Mouse (Mus musculus) neural tube, embryonic 14.5 days (tissue): ENCODE measurements around the gene Smu1. TPM values are rescaled to one million over a fixed set of nuclear protein-coding genes. Genes with fewer than 3 reads are reported as not detected.

Experiments used
- ATAC-seq: fragments of 200-750 bp; cut with Nextera tagmentation; 2 replicates; pipeline ENCODE4 v1.8.0; 2017; ENCODE audit warnings: low read depth, mild to moderate bottlenecking, moderate TSS enrichment, moderate library complexity
- H3K27ac ChIP-seq: fragments of 300-500 bp; sonication (generic); 2 replicates; pipeline ENCODE4 v1.5.1; 2014; ENCODE audit warnings: low read depth, mild to moderate bottlenecking, control low read depth, low read length, moderate library complexity, mixed read lengths
- H3K27me3 ChIP-seq: fragments of 300-500 bp; sonication (generic); 2 replicates; pipeline ENCODE4 v1.6.1; 2014; ENCODE audit warnings: low read length; ENCODE audit not compliant: control insufficient read depth, insufficient read depth
- H3K36me3 ChIP-seq: fragments of 300-500 bp; sonication (generic); 2 replicates; pipeline ENCODE4 v1.6.1; 2014; ENCODE audit warnings: low read length, mixed read lengths; ENCODE audit not compliant: control insufficient read depth, insufficient read depth
- H3K4me1 ChIP-seq: fragments of 300-500 bp; sonication (generic); 2 replicates; pipeline ENCODE4 v1.6.1; 2014; ENCODE audit warnings: low read length; ENCODE audit not compliant: control insufficient read depth, insufficient read depth
- H3K4me2 ChIP-seq: fragments of 300-500 bp; sonication (generic); 2 replicates; pipeline ENCODE4 v1.6.1; 2014; ENCODE audit warnings: mild to moderate bottlenecking, low read depth, low read length, control low read depth
- H3K4me3 ChIP-seq: fragments of 300-500 bp; sonication (generic); 2 replicates; pipeline ENCODE4 v1.5.1; 2014; ENCODE audit warnings: low read depth, low read length, control low read depth, mixed read lengths
- H3K9ac ChIP-seq: fragments of 300-500 bp; sonication (generic); replicated peaks from 2 replicates; pipeline ENCODE4 v1.6.1; 2014; ENCODE audit warnings: low read depth, mild to moderate bottlenecking, control low read depth, low read length, mixed read lengths
- H3K9me3 ChIP-seq: fragments of 300-500 bp; sonication (generic); 2 replicates; pipeline ENCODE4 v1.6.1; 2016; ENCODE audit warnings: low read length; ENCODE audit not compliant: control insufficient read depth
- WGBS: fragments of 180-500 bp; shearing (Covaris S2); extraction: QIAGEN DNeasy Blood & Tissue Kit; methylation state at CpG from one replicate; pipeline ENCODE4 v1.1.7; 2014; 5-methylcytosine and 5-hydroxymethylcytosine counted together
- polyA plus RNA-seq: library from polyadenylated mRNA; unstranded; fragments of >200 nt; fragmentation: Nextera tagmentation; extraction: Ambion mirVana; gene quantifications from 2 replicates; pipeline ENCODE4 v1.2.1, GENCODE M21; 2014

Gene Smu1
- polyA plus RNA-seq, 1 experiment from 2014 or later = 117 TPM

GRCm38 (mm10) chr4:40722687-40723460 lies 34.8 kb downstream of the Smu1 start:
- Histone ChIP-seq H3K36me3 (peaks cover 29% of the 10 kb centered on the region), H3K4me1 (peaks cover 37% of the 10 kb centered on the region), H3K9ac (peak overlapping the region; percentile 97), H3K4me3 (peak overlapping the region; percentile 75), H3K27ac (peak overlapping the region; percentile 99), H3K9me3 (no peaks in the 10 kb centered on the region), H3K27me3 (no peaks in the 10 kb centered on the region), H3K4me2 (peak overlapping the region; percentile 81)
- under 1% methylated on average over 56 of the region's 62 CpGs for WGBS
- peak; percentile 92 for ATAC-seq

- Histone ChIP-seq H3K9me3 (no peaks in the 10 kb centered on the region), H3K36me3 (peaks cover 24% of the 10 kb centered on the region), H3K27ac (peak within 1 kb of the TSS; percentile 99), H3K9ac (peak within 1 kb of the TSS; percentile 97), H3K4me3 (peak within 1 kb of the TSS; percentile 75), H3K4me1 (peaks cover 37% of the 10 kb centered on the region), H3K4me2 (peak within 1 kb of the TSS; percentile 81), H3K27me3 (no peaks in the 10 kb centered on the region)
- ATAC-seq = peak; percentile 93
- under 1% methylated on average over 43 of the region's 54 CpGs for WGBS
Observed at GRCm38 (mm10) chr4:40722011-40722666, 35.6 kb downstream of the Smu1 start, which contains the start of gene Dnaja1. Gene Dnaja1 (plus strand): TSS chr4:40722150.

GRCm38 (mm10) chr4:40720910-40721309 lies 36.8 kb downstream of the Smu1 start:
- H3K4me2 ChIP-seq = no peak overlapping the region; the same call in 1 of the 2 replicates

DNA sequence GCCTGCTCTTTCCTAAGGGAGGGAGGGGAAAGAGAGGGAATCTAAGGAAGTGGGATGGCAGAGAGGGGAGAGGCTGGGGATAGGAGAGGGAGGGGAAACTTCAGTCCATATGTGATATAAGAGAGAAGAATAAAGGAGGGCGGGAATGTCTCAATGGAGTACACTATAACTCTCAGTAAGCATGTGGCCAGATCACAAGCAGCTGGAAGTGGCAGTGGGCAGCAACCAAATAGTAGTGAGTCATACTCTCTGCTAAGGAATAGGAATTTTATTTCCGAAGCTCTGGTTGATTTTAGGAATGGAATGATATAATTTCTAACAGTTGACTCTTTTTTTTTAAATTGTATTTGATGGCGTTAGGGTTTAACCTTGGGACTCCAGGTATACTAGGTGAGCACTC lies 40.6 kb downstream of the Smu1 start:
- WGBS = 94% methylated on average over 3 of the region's 3 CpGs
- Histone ChIP-seq H3K4me2 (no peak overlapping the region), H3K36me3 (no peaks in the 10 kb centered on the region), H3K9me3 (no peaks in the 10 kb centered on the region), H3K27me3 (no peaks in the 10 kb centered on the region), H3K4me3 (no peak overlapping the region), H3K27ac (no peak overlapping the region), H3K9ac (no peak overlapping the region), H3K4me1 (peaks cover 9% of the 10 kb centered on the region)
- no peak for ATAC-seq

More at GRCm38 (mm10) chr4:40720910-40721309, 36.8 kb downstream of the Smu1 start:
- Histone ChIP-seq H3K9ac (no peak overlapping the region), H3K27me3 (no peaks in the 10 kb centered on the region), H3K27ac (peak overlapping the region; percentile 99), H3K4me1 (peaks cover 32% of the 10 kb centered on the region), H3K4me3 (no peak overlapping the region), H3K36me3 (peaks cover 12% of the 10 kb centered on the region; the same call in 1 of the 2 replicates), H3K9me3 (no peaks in the 10 kb centered on the region)
- WGBS = 97% methylated on average over 8 of the region's 8 CpGs
- no peak for ATAC-seq

DNA sequence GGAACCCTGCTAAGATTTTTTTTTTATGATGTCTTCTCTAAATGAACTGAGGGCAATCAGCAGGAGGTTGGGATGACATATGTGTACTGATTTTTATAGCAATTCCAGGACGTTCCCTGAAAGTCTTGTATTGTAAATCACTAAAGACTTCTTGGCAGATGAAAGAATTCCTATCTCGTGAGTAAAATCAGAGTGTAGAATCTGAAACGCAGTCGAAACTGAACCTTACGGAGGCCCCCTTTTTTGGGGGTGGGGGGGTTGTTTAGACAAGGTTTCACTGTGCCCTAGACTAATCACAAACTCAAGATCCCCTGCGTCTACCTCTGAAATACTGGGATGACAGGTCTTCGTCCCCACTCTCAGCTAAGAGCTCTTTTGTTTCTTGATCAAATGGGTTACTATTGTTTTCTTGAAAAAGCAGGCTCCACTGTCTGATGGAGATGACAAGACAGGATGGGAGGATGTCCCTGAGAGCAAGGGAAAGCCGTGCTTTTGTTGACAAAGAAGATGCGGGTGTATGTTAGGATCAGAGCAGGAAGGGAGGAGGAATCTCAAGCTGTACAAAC lies 53.9 kb downstream of the Smu1 start:
- Histone ChIP-seq H3K27ac (peak overlapping the region; percentile 98), H3K27me3 (no peaks in the 10 kb centered on the region), H3K4me3 (peak overlapping the region; percentile 54), H3K36me3 (no peaks in the 10 kb centered on the region), H3K9ac (peak overlapping the region; percentile 75), H3K9me3 (no peaks in the 10 kb centered on the region), H3K4me1 (peaks cover 15% of the 10 kb centered on the region), H3K4me2 (peak overlapping the region; percentile 87)
- 21% methylated on average over 9 of the region's 9 CpGs for WGBS
- no peak; the same call in 1 of the 2 replicates for ATAC-seq

- Histone ChIP-seq H3K4me1 (peaks cover 15% of the 10 kb centered on the region), H3K27me3 (no peaks in the 10 kb centered on the region), H3K9me3 (no peaks in the 10 kb centered on the region), H3K36me3 (no peaks in the 10 kb centered on the region), H3K27ac (peak within 1 kb of the TSS; percentile 98), H3K9ac (peak within 1 kb of the TSS; percentile 75), H3K4me2 (peak within 1 kb of the TSS; percentile 87), H3K4me3 (peak within 1 kb of the TSS; percentile 54)
- peak; percentile 94 for ATAC-seq
- WGBS = under 1% methylated on average over 42 of the region's 42 CpGs
Observed at GRCm38 (mm10) chr4:40702797-40703709, 54.7 kb downstream of the Smu1 start, which contains the start of gene Aptx. Gene Aptx (minus strand): TSS chr4:40703194.

DNA sequence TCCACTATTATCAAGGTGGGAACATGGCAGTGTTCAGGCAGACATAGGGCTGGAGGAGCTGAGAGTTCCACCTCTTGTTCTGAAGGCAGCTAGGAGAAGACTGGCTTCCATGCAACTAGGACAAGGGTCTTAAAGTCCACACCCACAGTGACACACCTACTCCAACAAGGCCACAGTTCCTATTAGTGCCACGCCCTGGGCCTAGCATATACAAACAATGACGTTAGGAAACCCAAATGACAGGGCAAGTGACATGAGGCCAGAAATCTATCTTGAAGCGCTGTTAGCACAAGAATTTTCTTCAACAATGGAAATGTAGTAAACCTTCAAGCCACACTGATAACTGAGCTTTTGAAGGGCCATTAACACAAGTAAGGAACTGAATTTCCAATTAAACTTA lies 55.9 kb downstream of the Smu1 start:
- Histone ChIP-seq H3K4me2 (peak overlapping the region; percentile 87), H3K9me3 (no peaks in the 10 kb centered on the region), H3K9ac (peak overlapping the region; percentile 75; the same call in 1 of the 2 replicates), H3K4me1 (peaks cover 15% of the 10 kb centered on the region), H3K36me3 (no peaks in the 10 kb centered on the region), H3K4me3 (peak overlapping the region; percentile 54), H3K27me3 (no peaks in the 10 kb centered on the region), H3K27ac (no peak overlapping the region; the same call in 1 of the 2 replicates)
- ATAC-seq = no peak
- 86% methylated on average over 3 of the region's 3 CpGs for WGBS

GRCm38 (mm10) chr4:40700216-40700615 lies 57.5 kb downstream of the Smu1 start:
- Histone ChIP-seq H3K27ac (no peak overlapping the region), H3K4me3 (no peak overlapping the region), H3K27me3 (no peaks in the 10 kb centered on the region), H3K9me3 (no peaks in the 10 kb centered on the region), H3K4me1 (peaks cover 15% of the 10 kb centered on the region), H3K9ac (no peak overlapping the region), H3K36me3 (peaks cover 6% of the 10 kb centered on the region; the same call in 1 of the 2 replicates), H3K4me2 (no peak overlapping the region)
- WGBS = 90% methylated on average over 8 of the region's 8 CpGs
- ATAC-seq = no peak
